In the genomic region with DNA sequence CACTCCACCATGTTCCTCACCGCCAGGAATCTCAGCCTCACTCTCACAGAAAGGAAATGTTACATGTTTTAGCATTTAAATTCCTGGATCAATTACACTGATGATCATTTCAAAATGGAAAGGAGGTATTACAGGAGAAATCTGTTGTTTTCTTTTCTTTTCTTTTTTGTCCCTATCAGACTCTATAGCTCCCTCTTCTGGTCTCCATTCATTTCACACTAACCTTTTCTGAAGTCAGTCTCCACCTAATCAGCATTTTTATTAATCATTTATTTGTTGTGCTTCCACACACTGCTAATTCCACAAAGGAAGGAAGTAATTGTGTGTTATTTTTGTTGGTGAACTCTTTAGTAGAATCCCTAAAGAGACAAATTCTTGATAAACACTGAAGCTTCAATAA, we compare ENCODE assay signal across 21 mouse cellular contexts.
DNase-seq lines count a peak whose midpoint lies in the region; ATAC-seq and TF ChIP-seq lines count a peak whose summit lies in the region.
"Had no signal": no experiment of that assay in that cellular context is flagged by ENCODE, and none has a peak within 500 bp of the region (broad histone marks: within the 10 kb centered on the region; RNA-seq: fewer than 3 reads in every experiment).

No protein-coding gene starts in this region.

- ATAC-seq in hindbrain, postnatal 0 days, result no peak
- ATAC-seq in hindbrain, embryonic 12.5 days (ENCODE audit: low FRiP score), result no peak
- no peak for ATAC-seq in lung, embryonic 14.5 days (ENCODE audit: insufficient read depth)
- ATAC-seq: hindbrain, embryonic 16.5 days had no signal

- WGBS in hindbrain, postnatal 0 days, result 81% methylated on average over 1 of the region's 1 CpGs
- WGBS in hindbrain, embryonic 12.5 days, result 65% methylated on average over 1 of the region's 1 CpGs
- 70% methylated on average over 1 of the region's 1 CpGs for WGBS in lung, embryonic 14.5 days

- H3K4me2 ChIP-seq in hindbrain, postnatal 0 days (ENCODE audit: low read depth, low read length), result no peak overlapping the region
- no peak overlapping the region for H3K4me2 ChIP-seq in hindbrain, embryonic 12.5 days (replicated peaks)
- H3K4me2 ChIP-seq in lung, embryonic 14.5 days, result no peak overlapping the region
- H3K4me2 ChIP-seq: embryonic facial prominence, embryonic 15.5 days had no signal

- no peak for DNase-seq in hindbrain, postnatal 0 days (ENCODE audit: low spot score)
- DNase-seq in lung, embryonic 14.5 days, result peak; percentile 3
- no peak for DNase-seq in lung, postnatal 10 days
- DNase-seq in NIH3T3 (ENCODE audit: low read depth), result peak; percentile 10
- DNase-seq in retina, postnatal 1 day, result peak; percentile 3
- DNase-seq in ovary, adult 18-20 months (ENCODE audit: low spot score), result no peak
- DNase-seq: cerebellum, adult 9-11 months; gastrocnemius, postnatal 10 days; heart, adult 11 months; heart, postnatal 4 days; kidney, adult 8-10 months; left cerebral cortex, postnatal 4 days; liver; lung, postnatal 14 days; thymus, postnatal 4 days had no signal

- no peaks in the 10 kb centered on the region for H3K9me3 ChIP-seq in hindbrain, postnatal 0 days (ENCODE audit: low read length)
- no peaks in the 10 kb centered on the region for H3K9me3 ChIP-seq in hindbrain, embryonic 12.5 days (replicated peaks)
- H3K9me3 ChIP-seq in lung, embryonic 14.5 days (ENCODE audit: low read depth, low read length), result no peaks in the 10 kb centered on the region
- H3K9me3 ChIP-seq: embryonic facial prominence, embryonic 15.5 days; forebrain, embryonic 10.5 days; G1E; megakaryocyte, embryonic 14.5 days had no signal

- H3K9ac ChIP-seq in hindbrain, postnatal 0 days (replicated peaks; ENCODE audit: low read length), result no peak overlapping the region
- H3K9ac ChIP-seq in hindbrain, embryonic 12.5 days, result no peak overlapping the region
- no peak overlapping the region for H3K9ac ChIP-seq in lung, embryonic 14.5 days
- H3K9ac ChIP-seq: embryonic facial prominence, embryonic 15.5 days had no signal

- no peak overlapping the region for H3K4me3 ChIP-seq in hindbrain, postnatal 0 days (ENCODE audit: low read length)
- H3K4me3 ChIP-seq in hindbrain, embryonic 12.5 days, result no peak overlapping the region
- no peak overlapping the region for H3K4me3 ChIP-seq in lung, embryonic 14.5 days (ENCODE audit: low read depth, low read length)
- H3K4me3 ChIP-seq: embryonic facial prominence, embryonic 15.5 days; forebrain, embryonic 10.5 days; megakaryocyte, embryonic 14.5 days had no signal

- no peaks in the 10 kb centered on the region for H3K27me3 ChIP-seq in hindbrain, postnatal 0 days (ENCODE audit: insufficient read depth, low read length)
- H3K27me3 ChIP-seq in hindbrain, embryonic 12.5 days, result no peaks in the 10 kb centered on the region
- no peaks in the 10 kb centered on the region for H3K27me3 ChIP-seq in lung, embryonic 14.5 days (ENCODE audit: insufficient read depth, low read length)
- H3K27me3 ChIP-seq: embryonic facial prominence, embryonic 15.5 days; megakaryocyte, embryonic 14.5 days had no signal

- no peaks in the 10 kb centered on the region for H3K36me3 ChIP-seq in hindbrain, postnatal 0 days (ENCODE audit: insufficient read depth, low read length)
- no peaks in the 10 kb centered on the region for H3K36me3 ChIP-seq in hindbrain, embryonic 12.5 days
- no peaks in the 10 kb centered on the region for H3K36me3 ChIP-seq in lung, embryonic 14.5 days (ENCODE audit: insufficient read depth)
- H3K36me3 ChIP-seq: embryonic facial prominence, embryonic 15.5 days; forebrain, embryonic 10.5 days; G1E had no signal

- H3K27ac ChIP-seq in hindbrain, postnatal 0 days, result no peak overlapping the region
- no peak overlapping the region for H3K27ac ChIP-seq in hindbrain, embryonic 12.5 days
- H3K27ac ChIP-seq in lung, embryonic 14.5 days (ENCODE audit: low read depth), result no peak overlapping the region
- H3K27ac ChIP-seq: embryonic facial prominence, embryonic 15.5 days; forebrain, embryonic 10.5 days had no signal

- 0 out of 2 replicates have a peak, but pooled peaks have one; percentile 13 for TF ChIP-seq CTCF in hindbrain, postnatal 0 days (IDR thresholded peaks at IDR 0.05; ENCODE audit: low read depth)
- TF ChIP-seq CTCF in lung, embryonic 14.5 days (IDR thresholded peaks at IDR 0.05; ENCODE audit: low read depth), result no peak

- H3K4me1 ChIP-seq in hindbrain, postnatal 0 days (ENCODE audit: insufficient read depth, low read length), result no peaks in the 10 kb centered on the region
- H3K4me1 ChIP-seq in hindbrain, embryonic 12.5 days, result no peaks in the 10 kb centered on the region
- no peaks in the 10 kb centered on the region for H3K4me1 ChIP-seq in lung, embryonic 14.5 days (ENCODE audit: insufficient read depth)
- H3K4me1 ChIP-seq: embryonic facial prominence, embryonic 15.5 days; forebrain, embryonic 10.5 days; megakaryocyte, embryonic 14.5 days had no signal

Comparison
In these comparisons a context has a peak if more than half of its experiments do, and no peak if none do; other contexts are left out.
1. DNase-seq: peak in lung, embryonic 14.5 days (single experiment), NIH3T3 (single experiment) and retina, postnatal 1 day (single experiment); none in hindbrain, postnatal 0 days (single experiment), lung, postnatal 10 days (single experiment) and ovary, adult 18-20 months (single experiment).